Mouse (Mus musculus): ENCODE data around the gene 2010109A12Rik.

- TF ChIP-seq CTCF (IDR thresholded peaks at IDR 0.05; ENCODE audit: borderline replicate concordance, extremely low read depth, insufficient read depth, insufficient read length) (no peak), POLR2A (IDR thresholded peaks at IDR 0.05; ENCODE audit: borderline replicate concordance, extremely low read depth, insufficient read depth, insufficient read length, poor library complexity, severe bottlenecking) (no peak)
These were observed 16.7 kb upstream of the 2010109A12Rik start for GRCm38 (mm10) chr5:93189607-93190006.
